Mouse (Mus musculus) liver, embryonic 15.5 days (tissue): ENCODE data around the gene Prr36. TPM values are rescaled to one million over a fixed set of nuclear protein-coding genes. Genes with fewer than 3 reads are reported as not detected.
"Not testable (repeated sequence)": the region's sequence is repeated elsewhere in the genome, so short reads cannot be mapped to it uniquely, and the experiment has no call there.

Source experiments
- ATAC-seq: fragments of 200-750 bp; cut with Nextera tagmentation; 2 replicates; pipeline ENCODE4 v1.8.0; 2017; ENCODE audit warnings: moderate number of reproducible peaks, mild to moderate bottlenecking, moderate library complexity; ENCODE audit not compliant: insufficient read depth
- H3K27ac ChIP-seq: fragments of 300-500 bp; sonication (generic); replicated peaks from 2 replicates; pipeline ENCODE4 v1.5.1; 2015; ENCODE audit warnings: mild to moderate bottlenecking, inconsistent platforms
- H3K27me3 ChIP-seq: fragments of 300-500 bp; sonication (generic); 2 replicates; pipeline ENCODE4 v1.6.1; 2015; ENCODE audit warnings: mild to moderate bottlenecking, inconsistent platforms
- H3K36me3 ChIP-seq: fragments of 300-500 bp; sonication (generic); replicated peaks from 2 replicates; pipeline ENCODE4 v1.6.1; 2015; ENCODE audit warnings: moderate library complexity, mild to moderate bottlenecking, inconsistent platforms
- H3K4me1 ChIP-seq: fragments of 300-500 bp; sonication (generic); replicated peaks from 2 replicates; pipeline ENCODE4 v1.6.1; 2015; ENCODE audit warnings: inconsistent platforms
- H3K4me2 ChIP-seq: fragments of 300-500 bp; sonication (generic); 2 replicates; pipeline ENCODE4 v1.6.1; 2015; ENCODE audit warnings: moderate library complexity, mild to moderate bottlenecking, inconsistent platforms
- H3K4me3 ChIP-seq: fragments of 300-500 bp; sonication (generic); replicated peaks from 2 replicates; pipeline ENCODE4 v1.5.1; 2015; ENCODE audit warnings: mild to moderate bottlenecking, inconsistent platforms
- H3K9ac ChIP-seq: fragments of 300-500 bp; sonication (generic); 2 replicates; pipeline ENCODE4 v1.6.1; 2015; ENCODE audit warnings: moderate library complexity, mild to moderate bottlenecking, inconsistent platforms
- H3K9me3 ChIP-seq: fragments of 300-500 bp; sonication (generic); replicated peaks from 2 replicates; pipeline ENCODE4 v1.6.1; 2016; ENCODE audit warnings: inconsistent platforms
- WGBS: fragments of 180-500 bp; shearing (Covaris S2); methylation state at CpG from one replicate; pipeline ENCODE4 v1.1.7; 2015; ENCODE audit warnings: mixed read lengths; ENCODE audit not compliant: insufficient replicate concordance; 5-methylcytosine and 5-hydroxymethylcytosine counted together
- polyA plus RNA-seq: library from polyadenylated mRNA; unstranded; fragments of >200 nt; fragmentation: Nextera tagmentation; extraction: Ambion mirVana; gene quantifications from 2 replicates; pipeline ENCODE4 v1.2.1, GENCODE M21; 2015

The Prr36 gene
- polyA plus RNA-seq: 0.36 and 0.37 TPM in 2 replicates

DNA sequence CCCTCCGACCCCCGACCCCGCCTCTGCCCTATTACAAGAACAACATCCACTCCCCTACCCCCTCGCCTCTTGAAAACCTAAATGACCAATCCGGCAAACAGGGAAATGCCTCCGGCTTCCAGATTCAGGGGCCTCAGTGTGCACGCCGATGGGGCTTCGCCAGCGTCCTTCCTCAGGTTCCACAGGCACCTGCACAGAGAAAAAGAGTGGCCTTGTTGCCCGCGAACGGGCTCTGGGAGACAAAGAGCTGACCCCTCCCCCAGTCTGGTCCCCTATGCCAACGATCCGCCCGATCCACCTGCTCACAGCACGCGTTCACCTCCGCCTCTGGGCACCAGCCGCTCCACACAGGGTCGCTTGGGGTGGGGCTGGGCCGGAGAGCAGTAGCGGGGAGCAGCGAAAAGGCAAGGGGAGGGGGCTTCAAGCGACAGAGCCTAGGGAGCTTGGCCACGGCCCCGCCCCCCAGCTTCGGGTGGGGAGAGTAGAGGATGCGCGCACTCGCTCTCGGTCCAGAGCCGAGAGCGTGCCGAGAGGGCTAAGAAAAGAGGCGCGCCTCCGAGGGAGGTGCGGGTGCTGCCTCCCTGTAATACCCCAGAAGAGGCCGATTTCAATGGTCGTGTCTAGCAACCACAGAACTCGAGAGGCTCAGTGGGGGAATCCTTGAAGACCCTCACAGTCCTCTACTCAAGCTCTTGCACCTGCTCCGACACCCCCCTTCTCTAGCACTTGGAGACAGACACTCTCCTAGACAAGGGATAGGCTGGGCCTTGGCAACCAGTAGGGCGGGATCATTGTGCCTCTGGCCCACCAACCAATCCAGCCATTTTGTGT, at the start of gene Prr36:
TSS of gene Prr36 (minus strand) at position 669 of the 831 bp plus-strand sequence.
- no peak for ATAC-seq
- WGBS: 2% methylated on average over 44 of the region's 44 CpGs
- Histone ChIP-seq H3K9ac (no peak within 1 kb of the TSS), H3K36me3 (no peaks in the 10 kb centered on the region), H3K4me3 (peak within 1 kb of the TSS; percentile 41), H3K4me1 (peaks cover 36% of the 10 kb centered on the region), H3K9me3 (no peaks in the 10 kb centered on the region), H3K27ac (no peak within 1 kb of the TSS), H3K27me3 (peaks cover 77% of the 10 kb centered on the region), H3K4me2 (peak within 1 kb of the TSS; percentile 62)

DNA sequence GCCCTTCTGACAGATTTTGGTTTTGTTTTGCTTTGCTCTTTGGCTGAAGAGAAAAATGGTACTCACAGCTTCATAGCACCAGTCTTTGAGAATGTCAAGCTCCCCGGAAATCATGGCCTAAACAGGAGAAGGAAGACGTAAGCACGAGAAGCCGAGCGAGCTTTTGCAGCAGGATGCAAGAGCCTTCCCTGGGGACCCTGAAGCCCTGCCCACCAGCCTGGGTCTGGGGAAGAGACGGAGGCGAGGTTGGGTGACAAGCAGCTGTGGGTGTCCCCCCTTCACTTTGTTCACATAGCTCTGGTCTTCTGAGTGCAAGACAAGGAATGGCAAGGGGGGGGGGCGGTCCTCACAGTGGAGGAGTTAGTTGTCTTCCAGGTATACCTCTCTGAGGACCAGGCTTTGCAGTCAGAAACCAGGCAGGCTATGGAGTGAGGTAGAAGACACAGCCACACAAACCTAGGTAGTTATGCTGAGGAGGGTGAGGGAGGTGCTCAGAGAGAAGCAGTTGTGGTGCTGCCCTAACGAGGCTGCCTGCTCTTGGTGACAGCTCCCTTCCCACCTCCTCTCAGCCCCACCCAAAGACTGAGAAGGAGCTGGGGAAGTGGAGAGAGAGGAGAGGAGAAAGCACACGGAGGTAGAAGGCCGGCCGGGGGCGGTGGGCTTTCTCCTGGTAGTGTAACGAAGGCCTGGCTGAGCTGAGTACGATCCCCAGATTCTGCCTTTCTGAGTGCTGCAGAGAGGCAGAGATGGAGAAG, 48.1 kb upstream of the Prr36 start:
- Histone ChIP-seq H3K36me3 (peaks cover 97% of the 10 kb centered on the region), H3K4me3 (no peak overlapping the region), H3K9ac (no peak overlapping the region), H3K9me3 (no peaks in the 10 kb centered on the region), H3K4me2 (no peak overlapping the region), H3K27ac (no peak overlapping the region), H3K27me3 (no peaks in the 10 kb centered on the region), H3K4me1 (no peaks in the 10 kb centered on the region)
- ATAC-seq: no peak
- 86% methylated on average over 15 of the region's 15 CpGs for WGBS

DNA sequence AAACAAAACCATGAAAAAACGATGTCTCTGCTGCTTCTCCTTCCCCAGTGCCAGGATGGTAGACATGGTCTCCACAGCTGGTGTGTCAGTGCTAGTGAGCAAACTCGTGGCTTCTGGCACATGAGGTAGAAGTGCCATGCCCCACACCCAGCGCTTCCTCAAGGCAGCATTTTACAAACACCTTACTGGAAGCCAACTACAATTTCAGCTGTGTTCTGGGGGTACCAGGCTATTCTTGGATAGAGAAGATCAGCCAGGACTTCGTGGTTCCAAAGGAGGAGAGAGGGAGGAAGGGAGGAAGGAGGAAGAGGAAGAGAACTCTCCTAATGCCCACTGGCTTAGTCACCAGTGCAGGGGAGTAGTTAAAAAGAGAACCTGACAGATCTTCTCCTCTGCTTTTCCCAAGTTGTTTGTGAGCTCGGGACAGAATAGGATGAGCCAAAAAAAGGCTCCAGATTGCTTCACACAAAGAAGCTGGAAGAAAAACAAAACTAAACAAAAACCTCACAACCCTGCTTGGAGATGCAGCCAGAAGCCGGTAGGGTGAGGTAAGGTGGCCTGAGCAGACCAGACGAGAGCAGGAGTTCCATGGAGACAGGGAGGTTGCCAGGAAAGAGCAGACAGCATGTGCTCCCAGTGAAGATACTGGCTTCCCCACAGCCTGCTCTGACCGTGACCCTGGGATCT, 46.0 kb upstream of the Prr36 start:
- Histone ChIP-seq H3K9me3 (no peaks in the 10 kb centered on the region), H3K4me2 (no peak overlapping the region), H3K4me1 (peaks cover 17% of the 10 kb centered on the region), H3K27ac (no peak overlapping the region), H3K9ac (no peak overlapping the region), H3K4me3 (no peak overlapping the region), H3K36me3 (peaks cover 88% of the 10 kb centered on the region), H3K27me3 (no peaks in the 10 kb centered on the region)
- WGBS: 63% methylated on average over 8 of the region's 8 CpGs
- no peak for ATAC-seq

DNA sequence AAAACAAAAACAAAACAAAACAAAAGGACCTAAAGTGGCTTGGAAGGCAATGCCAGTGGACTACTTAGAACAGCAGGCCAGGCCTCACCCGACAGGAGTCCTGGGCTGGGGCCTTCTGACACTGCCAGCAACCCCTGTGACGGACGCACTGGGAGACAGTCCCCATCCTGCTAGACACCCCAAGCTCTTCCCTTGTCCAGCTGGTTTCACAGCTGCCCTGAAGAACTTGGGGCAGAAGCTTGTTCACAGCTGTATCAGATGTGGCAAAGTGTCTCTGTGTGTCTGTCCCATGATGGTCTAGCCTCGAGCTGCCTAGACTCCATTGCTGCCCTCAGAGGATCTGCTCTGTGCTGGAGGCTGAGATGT, 42.5 kb upstream of the Prr36 start:
- Histone ChIP-seq H3K9ac (no peak overlapping the region), H3K4me1 (peaks cover 22% of the 10 kb centered on the region), H3K27me3 (no peaks in the 10 kb centered on the region), H3K4me3 (no peak overlapping the region), H3K4me2 (peak overlapping the region; percentile 100; the same call in 1 of the 2 replicates), H3K9me3 (no peaks in the 10 kb centered on the region), H3K36me3 (peaks cover 70% of the 10 kb centered on the region), H3K27ac (no peak overlapping the region)
- WGBS: 80% methylated on average over 4 of the region's 4 CpGs
- ATAC-seq: no peak

DNA sequence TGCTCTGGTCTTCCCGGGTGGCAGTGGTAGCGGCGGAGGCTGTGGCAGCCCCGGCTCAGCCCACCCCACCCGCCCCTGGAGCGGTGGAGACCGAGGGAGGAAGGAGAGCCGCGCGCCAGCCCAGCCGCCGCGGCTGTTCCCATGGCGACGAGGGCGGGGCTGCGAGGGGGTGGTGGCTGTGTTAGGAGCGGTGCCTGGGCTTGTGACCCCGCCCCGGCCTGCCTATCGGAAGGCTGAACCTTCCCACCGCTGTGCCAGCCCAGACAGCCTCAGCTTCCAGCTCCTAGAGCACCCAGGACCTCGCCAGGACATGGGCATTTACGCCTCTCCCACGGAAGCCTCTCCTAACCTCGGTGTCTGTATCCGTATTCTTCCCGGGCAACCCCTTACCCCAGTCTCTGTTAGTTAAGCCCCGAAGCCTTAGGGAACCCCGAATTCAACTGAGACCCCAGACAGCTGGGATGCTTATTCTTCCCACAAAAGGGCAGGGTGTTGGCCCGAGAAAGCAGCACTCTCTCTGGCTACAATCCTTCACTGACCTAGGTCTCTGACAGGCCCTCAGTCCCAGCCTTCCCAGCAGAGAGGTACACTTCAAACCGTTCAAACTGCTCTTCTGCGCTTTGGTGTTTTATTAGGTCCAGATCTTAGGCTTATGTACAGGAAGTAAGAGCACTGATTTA, 42.0 kb upstream of the Prr36 start, which contains the start of gene Ctxn1:
TSS of gene Ctxn1 (minus strand) at position 150 of the 680 bp plus-strand sequence.
- Histone ChIP-seq H3K27me3 (no peaks in the 10 kb centered on the region), H3K27ac (peak within 1 kb of the TSS; percentile 29), H3K36me3 (peaks cover 70% of the 10 kb centered on the region), H3K4me1 (peaks cover 24% of the 10 kb centered on the region), H3K9ac (peak within 1 kb of the TSS; percentile 54), H3K4me3 (peak within 1 kb of the TSS; percentile 64), H3K9me3 (no peaks in the 10 kb centered on the region), H3K4me2 (peak within 1 kb of the TSS; percentile 100)
- ATAC-seq: peak; percentile 94
- 7% methylated on average over 33 of the region's 33 CpGs for WGBS

DNA sequence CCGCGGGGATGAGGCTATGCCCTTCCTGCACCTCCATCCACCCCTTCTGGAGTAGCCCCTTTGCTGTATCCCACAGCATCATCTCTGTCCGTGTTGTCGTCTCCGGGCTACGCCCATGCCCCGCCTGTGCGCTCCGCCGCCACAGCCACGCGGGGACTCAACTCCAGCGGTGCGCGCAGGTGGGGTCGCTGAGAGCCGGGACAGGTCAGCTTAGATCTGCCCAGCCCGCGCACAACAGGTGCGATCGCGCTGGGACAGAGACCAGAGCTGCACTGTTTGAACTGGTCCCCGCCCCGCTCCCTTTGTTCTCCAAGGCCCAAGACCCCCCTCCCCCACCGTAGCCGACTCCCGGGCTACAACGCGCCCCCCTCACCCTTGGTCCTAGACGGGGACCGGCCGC, 41.4 kb upstream of the Prr36 start:
- peaks cover 65% of the 10 kb centered on the region for H3K36me3 ChIP-seq
- peaks cover 30% of the 10 kb centered on the region for H3K4me1 ChIP-seq
- peak; percentile 56 for ATAC-seq
- H3K4me2 ChIP-seq: peak overlapping the region; percentile 100
- no peaks in the 10 kb centered on the region for H3K27me3 ChIP-seq
- no peaks in the 10 kb centered on the region for H3K9me3 ChIP-seq
- WGBS: under 1% methylated on average over 32 of the region's 32 CpGs
- peak overlapping the region; percentile 29 for H3K27ac ChIP-seq
- peak overlapping the region; percentile 54 for H3K9ac ChIP-seq
- peak overlapping the region; percentile 64 for H3K4me3 ChIP-seq

DNA sequence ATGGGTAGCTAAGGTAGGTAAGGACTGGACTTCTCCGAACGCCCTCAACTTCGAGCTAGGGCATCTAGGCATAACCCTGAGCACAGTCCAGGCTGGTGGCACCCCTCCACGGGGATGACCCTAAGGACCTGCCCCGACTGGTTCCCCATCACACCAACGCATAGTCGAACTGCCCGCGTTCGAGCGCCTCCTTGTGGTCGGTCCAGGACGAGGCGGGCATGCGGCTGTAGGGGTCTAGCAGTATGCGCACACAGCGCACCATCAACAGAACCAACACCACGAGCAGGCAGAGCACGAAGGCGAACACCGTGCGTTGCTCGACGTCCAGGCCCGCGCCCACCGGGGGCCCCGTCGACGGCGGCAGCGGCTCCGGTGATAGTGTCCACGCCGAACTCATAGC, 41.0 kb upstream of the Prr36 start:
- Histone ChIP-seq H3K9ac (peak overlapping the region; percentile 54), H3K36me3 (peaks cover 61% of the 10 kb centered on the region)
- WGBS: 3% methylated on average over 35 of the region's 35 CpGs

DNA sequence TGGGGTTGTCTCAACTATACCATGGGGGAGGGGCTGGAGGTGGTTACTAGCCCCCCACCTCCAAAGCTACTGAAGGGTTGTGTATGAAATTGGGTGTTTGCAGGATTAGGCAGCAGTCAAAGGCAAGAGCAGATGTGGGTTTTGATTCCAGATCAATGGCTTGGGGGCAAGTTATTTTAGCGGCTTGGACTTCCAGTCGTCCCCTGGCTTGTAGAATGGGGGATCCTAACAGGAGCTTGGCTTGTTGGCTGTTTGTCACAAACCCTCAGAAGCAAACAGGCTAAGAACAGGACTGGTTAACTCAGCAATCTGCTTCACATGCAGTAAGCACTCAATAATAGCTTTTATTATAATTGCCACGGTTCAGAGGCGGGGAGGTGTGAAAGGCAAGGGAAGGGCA, 40.1 kb upstream of the Prr36 start:
- H3K27me3 ChIP-seq: no peaks in the 10 kb centered on the region
- H3K4me2 ChIP-seq: no peak overlapping the region
- peaks cover 38% of the 10 kb centered on the region for H3K4me1 ChIP-seq
- WGBS: 82% methylated on average over 4 of the region's 4 CpGs
- H3K36me3 ChIP-seq: peaks cover 53% of the 10 kb centered on the region
- no peak overlapping the region for H3K27ac ChIP-seq
- H3K9me3 ChIP-seq: no peaks in the 10 kb centered on the region
- ATAC-seq: no peak
- H3K4me3 ChIP-seq: no peak overlapping the region
- no peak overlapping the region for H3K9ac ChIP-seq

More for the DNA sequence above, 41.0 kb upstream of the Prr36 start:
- Histone ChIP-seq H3K4me3 (peak overlapping the region; percentile 64), H3K27me3 (no peaks in the 10 kb centered on the region), H3K9me3 (no peaks in the 10 kb centered on the region), H3K4me2 (peak overlapping the region; percentile 100), H3K4me1 (peaks cover 34% of the 10 kb centered on the region), H3K27ac (peak overlapping the region; percentile 29; the same call in 1 of the 2 replicates)
- peak; percentile 26 for ATAC-seq

DNA sequence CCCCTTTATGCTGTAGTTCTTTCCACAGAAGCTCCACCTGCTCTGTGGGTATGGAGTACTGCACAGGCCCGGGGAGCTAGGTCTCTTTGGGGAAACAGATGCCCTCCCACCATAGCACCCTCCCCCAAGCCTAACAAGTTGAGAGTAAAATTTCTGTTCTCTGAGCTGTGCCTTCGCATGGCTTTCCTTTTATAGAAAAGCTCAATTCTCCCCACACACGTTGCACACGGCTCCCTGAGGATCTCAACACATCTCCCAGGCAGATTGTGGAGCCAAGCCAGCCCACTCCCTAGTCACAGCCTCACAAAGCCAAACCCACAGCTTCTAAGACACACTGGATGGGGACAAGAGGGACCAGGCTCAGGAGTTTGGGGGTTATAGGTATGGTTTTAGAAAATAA, 39.7 kb upstream of the Prr36 start:
- H3K27me3 ChIP-seq: no peaks in the 10 kb centered on the region
- 60% methylated on average over 4 of the region's 4 CpGs for WGBS
- H3K4me2 ChIP-seq: no peak overlapping the region
- no peaks in the 10 kb centered on the region for H3K9me3 ChIP-seq
- H3K4me1 ChIP-seq: peaks cover 43% of the 10 kb centered on the region
- H3K9ac ChIP-seq: no peak overlapping the region
- no peak overlapping the region for H3K4me3 ChIP-seq
- no peak overlapping the region for H3K27ac ChIP-seq
- ATAC-seq: no peak
- H3K36me3 ChIP-seq: peaks cover 49% of the 10 kb centered on the region

DNA sequence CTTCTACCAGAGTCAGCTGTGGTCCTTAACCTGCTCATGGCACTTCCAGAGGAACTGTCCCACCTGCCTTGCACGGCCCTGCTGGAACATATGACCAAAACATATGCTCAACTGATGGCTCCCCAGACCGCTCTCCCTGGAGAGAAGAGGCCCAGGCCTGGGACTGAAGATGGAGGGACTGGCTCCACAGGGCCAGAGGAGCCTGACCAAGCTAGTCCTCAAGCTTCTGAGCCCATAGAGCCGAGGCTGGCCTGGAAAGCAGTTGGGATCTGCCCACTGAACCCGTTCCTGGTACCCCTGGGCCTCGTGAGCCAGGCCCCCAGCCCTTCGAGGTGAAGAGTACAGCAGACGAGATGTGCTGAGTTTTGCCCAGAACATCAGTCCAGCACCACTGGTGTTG, 38.2 kb upstream of the Prr36 start:
- H3K27me3 ChIP-seq, H3K27ac ChIP-seq, H3K4me2 ChIP-seq, H3K9me3 ChIP-seq, ATAC-seq, H3K4me3 ChIP-seq, H3K9ac ChIP-seq: not testable (repeated sequence)
- peaks cover 49% of the 10 kb centered on the region for H3K4me1 ChIP-seq
- peaks cover 34% of the 10 kb centered on the region for H3K36me3 ChIP-seq
- 70% methylated on average over 7 of the region's 7 CpGs for WGBS
